Comparison of ENCODE assay signal across 17 mouse cellular contexts in genomic region chr5:81060950-81061349, GRCm38 (mm10).
"Had no signal": no experiment of that assay in that cellular context is flagged by ENCODE, and none has a peak within 500 bp of the region (broad histone marks: within the 10 kb centered on the region; RNA-seq: fewer than 3 reads in every experiment).

No protein-coding gene starts in this region.

- H3K4me2 ChIP-seq: limb, embryonic 12.5 days; liver, embryonic 13.5 days; lung, embryonic 15.5 days; neural tube, embryonic 12.5 days had no signal

- H3K9ac ChIP-seq: limb, embryonic 12.5 days; liver, embryonic 13.5 days; liver, postnatal 0 days; lung, embryonic 15.5 days; neural tube, embryonic 12.5 days had no signal

- H3K27ac ChIP-seq: kidney, postnatal 0 days; limb, embryonic 12.5 days; liver, embryonic 13.5 days; lung, embryonic 15.5 days; neural tube, embryonic 12.5 days had no signal

- H3K9me3 ChIP-seq: limb, embryonic 12.5 days; liver, embryonic 13.5 days; lung, embryonic 15.5 days; neural tube, embryonic 12.5 days had no signal

- DNase-seq: kidney, adult 11 months; kidney, adult 9 months; kidney, postnatal 36 days; layer of hippocampus, adult 9-11 months; layer of hippocampus, postnatal 36 days; liver; liver, embryonic 13.5 days; liver, postnatal 0 days; right cerebral cortex, postnatal 4 days; spleen, adult 18-20 months; thymus, adult 18-20 months; thymus, postnatal 25 days had no signal

- H3K4me1 ChIP-seq: liver, embryonic 13.5 days had no signal

- ATAC-seq: liver, postnatal 0 days had no signal

- H3K36me3 ChIP-seq: limb, embryonic 12.5 days; liver, embryonic 13.5 days; lung, embryonic 15.5 days; neural tube, embryonic 12.5 days had no signal

- H3K4me3 ChIP-seq: limb, embryonic 12.5 days; liver, embryonic 13.5 days; lung, embryonic 15.5 days; myocyte; neural tube, embryonic 12.5 days had no signal

- H3K27me3 ChIP-seq: limb, embryonic 12.5 days; liver, embryonic 13.5 days; lung, embryonic 15.5 days; neural tube, embryonic 12.5 days had no signal
